Mouse (Mus musculus): ENCODE results near the gene Cavin2. TPM values are rescaled to one million over a fixed set of nuclear protein-coding genes. Genes with fewer than 3 reads are reported as not detected.

The Cavin2 gene
- polyA plus RNA-seq (2017; shearing (Covaris generic)): not detected

DNA sequence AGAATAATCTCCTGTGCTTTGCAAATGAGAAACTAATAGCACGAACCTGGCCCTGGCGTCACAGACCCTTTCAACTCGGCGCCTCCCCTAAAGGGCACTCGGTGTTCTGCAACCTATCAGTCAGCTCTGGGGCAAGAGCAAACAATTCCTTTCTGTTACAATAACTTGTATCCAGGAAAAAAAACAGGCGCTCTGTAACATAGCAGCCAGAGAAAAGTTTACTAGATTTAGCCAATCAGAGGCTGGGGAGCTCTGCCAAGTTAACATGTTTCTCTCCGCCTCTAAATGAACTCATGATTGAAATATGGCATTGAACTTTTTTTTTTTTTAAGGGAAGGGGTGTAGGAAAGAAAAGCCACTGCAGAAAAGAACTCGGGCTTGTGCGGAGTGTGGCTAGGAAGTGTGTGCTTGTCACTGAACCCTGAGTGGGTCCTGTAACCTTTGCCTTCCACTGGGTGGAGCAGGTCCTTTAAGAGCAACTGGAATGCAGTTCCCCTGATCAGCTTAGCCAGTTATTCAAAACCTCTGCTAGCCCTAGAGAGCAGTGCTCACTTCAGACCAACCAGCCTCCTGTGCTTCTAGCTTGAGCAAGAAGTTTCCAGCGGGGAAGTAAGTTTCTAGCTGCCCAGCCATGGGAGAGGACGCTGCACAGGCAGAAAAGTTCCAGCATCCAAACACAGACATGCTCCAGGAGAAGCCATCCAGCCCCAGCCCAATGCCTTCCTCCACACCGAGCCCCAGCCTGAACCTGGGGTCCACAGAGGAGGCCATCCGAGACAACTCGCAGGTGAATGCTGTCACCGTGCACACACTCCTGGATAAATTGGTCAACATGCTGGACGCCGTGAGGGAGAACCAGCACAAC, at the start of gene Cavin2:
Gene Cavin2, plus strand, starts transcription at position 372 of the 865 bp plus-strand sequence.

Other genes starting within 250 kb of the Cavin2 start
- gene Nabp1, start 189.3 kb downstream of the Cavin2 start, polyA plus RNA-seq (2017; shearing (Covaris generic)): 857 TPM

All from effector memory CD4-positive, alpha-beta T cell, adult 5 months (primary cell).